Mouse (Mus musculus) left cerebral cortex, adult 2 months (tissue): ENCODE results near the gene Tmem190. TPM values are rescaled to one million over a fixed set of nuclear protein-coding genes. Genes with fewer than 3 reads are reported as not detected.
"Not testable (repeated sequence)": the region's sequence is repeated elsewhere in the genome, so short reads cannot be mapped to it uniquely, and the experiment has no call there.

ENCODE experiments used
- DNase-seq, 2 experiments: peaks; one replicate each; pipeline ENCODE4 v3.0.0; 2021 to 2022; ENCODE audit warnings: low spot score in 2 of 2, mixed read lengths in 1 of 2; ENCODE audit errors: extremely low spot score in 1 of 2
- H3K27ac ChIP-seq: fragments of 200-600 bp; 2 replicates; pipeline ENCODE4 v1.8.1; 2022
- H3K4me3 ChIP-seq: fragments of 200-600 bp; 2 replicates; pipeline ENCODE4 v1.8.1; 2022
- CTCF ChIP-seq: fragments of 200-600 bp; IDR thresholded peaks from 2 replicates; pipeline ENCODE4 v1.8.1; 2022; ENCODE audit warnings: antibody characterized with exemption, mild to moderate bottlenecking, moderate library complexity
- intact Hi-C: fragments of 180-260 bp; cut with DNase I; formaldehyde crosslinking; loops from one replicate; pipeline ENCODE4 v1.15.1; 2025
- total RNA-seq, 2 experiments: library from RNA; stranded (reverse); gene quantifications; 2 replicates each; pipeline ENCODE4 v1.2.3; 2021

Gene Tmem190
- total RNA-seq, 2 experiments from 2014 or later, result not detected

DNA sequence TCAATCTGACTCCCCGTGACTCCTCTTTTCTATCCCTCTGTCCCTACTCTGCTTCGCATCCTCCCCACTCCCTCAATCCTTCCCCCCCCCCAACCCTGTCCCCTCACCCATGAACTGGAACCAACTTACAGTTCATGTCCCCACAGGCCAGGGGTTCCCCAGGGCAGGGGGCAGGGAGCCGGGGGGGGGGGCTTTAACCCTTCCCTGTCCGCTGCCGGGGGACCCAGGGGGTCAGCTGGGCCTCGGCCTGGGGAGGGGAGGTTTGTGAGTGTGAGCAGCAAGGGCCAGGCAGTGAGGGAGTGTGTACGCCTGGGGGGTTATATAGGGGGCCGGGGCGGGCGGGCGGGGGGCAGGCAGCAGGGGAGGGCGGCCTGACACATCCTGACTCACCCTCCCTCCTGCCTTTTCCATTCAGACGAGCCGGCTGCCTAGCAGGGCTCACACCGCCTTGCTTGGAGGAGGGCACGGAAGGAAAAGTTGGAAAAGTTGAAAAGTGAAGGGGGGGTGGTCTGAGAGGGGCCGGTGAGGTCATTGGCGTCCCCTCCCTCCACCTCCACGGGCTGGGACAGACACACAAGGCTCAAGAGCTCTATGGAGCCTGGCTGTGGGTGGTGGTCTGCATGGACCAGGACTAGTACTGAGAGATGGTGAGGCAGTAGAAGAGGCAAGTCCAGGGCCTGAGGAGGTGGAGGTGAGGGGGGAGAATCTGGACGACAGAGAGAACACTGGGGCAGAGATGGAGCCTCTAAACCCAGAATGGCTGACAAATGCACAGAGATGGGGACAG lies 4.7 kb upstream of the Tmem190 start:
- intact Hi-C loops, result no loop called here
- no peak for TF ChIP-seq CTCF
- Histone ChIP-seq H3K27ac (no peak overlapping the region), H3K4me3 (no peak overlapping the region)
- no peak for DNase-seq

DNA sequence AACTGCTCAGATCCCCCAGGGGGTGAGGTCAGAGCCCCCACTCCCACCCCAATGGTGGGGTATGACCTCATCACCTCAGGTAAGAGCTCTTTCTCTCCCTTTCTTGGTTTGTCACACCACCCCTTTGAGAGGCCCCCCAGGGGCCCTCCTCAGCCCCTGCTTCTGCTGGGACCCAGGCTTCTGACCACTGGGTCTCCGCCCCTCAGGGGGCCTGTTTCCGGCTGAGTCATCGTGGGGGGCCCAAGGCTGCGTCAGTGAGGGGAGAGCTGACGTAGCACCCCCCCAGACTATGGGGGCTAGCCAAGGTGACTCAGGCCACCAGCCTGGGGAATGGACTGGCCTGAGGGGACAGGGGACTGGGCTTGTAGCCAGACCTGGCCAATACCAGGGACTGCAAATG lies 2.8 kb upstream of the Tmem190 start:
- H3K4me3 ChIP-seq, result no peak overlapping the region
- no peak for DNase-seq
- no peak for TF ChIP-seq CTCF
- intact Hi-C loops, result no loop called here
- H3K27ac ChIP-seq, result no peak overlapping the region

DNA sequence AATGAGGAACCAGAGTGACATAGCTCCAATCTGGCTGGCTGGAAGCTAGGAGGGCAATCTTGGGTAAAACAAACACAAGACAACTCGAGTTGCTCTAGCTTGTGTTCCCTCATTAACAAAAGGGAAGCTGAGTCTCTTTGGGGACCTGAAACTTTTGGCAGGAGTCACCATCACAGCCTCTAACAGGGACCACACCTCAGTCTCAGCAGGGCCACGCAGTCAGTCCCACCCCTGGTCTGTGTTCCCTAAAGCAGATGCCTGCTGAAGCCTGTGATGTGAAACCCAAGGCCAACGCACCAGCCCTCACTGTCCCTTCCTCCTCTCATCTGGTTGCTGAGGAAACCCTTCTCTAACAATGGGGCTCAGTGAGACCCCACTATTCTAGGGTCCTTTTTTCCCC lies 607 bp upstream of the Tmem190 start:
- no peak overlapping the region for H3K4me3 ChIP-seq
- DNase-seq, result no peak
- intact Hi-C loops, result no loop called here
- no peak for TF ChIP-seq CTCF
- no peak overlapping the region for H3K27ac ChIP-seq

DNA sequence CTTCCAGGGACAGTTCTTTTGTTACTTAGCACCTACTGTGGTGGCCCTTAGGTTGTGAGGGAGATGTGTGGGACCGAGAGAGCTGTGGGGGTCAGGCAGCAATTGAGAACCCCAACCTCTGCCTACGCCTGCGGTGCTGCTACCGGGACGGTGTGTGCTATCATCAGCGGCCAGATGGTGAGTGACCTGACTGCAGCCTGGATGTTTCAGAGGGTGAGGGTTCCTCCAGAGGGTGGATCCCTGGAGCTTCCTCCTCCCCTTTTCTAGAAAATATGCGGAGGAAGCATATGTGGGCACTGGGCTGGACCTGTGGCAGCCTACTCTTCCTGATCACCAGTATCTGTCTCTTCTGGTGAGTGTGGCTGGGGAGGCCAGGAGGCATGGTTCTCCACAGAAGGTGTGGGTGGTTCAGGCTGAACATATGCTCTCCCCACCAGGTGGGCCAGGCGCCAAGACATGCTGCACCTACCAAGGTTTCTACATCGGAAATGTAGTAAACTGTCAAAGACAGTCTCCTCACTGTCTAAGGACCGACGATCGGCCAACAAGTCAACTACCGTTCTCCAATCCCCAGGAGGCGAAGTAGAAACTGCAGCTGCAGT lies 1.0 kb downstream of the Tmem190 start:
- intact Hi-C loops, result no loop called here

DNA sequence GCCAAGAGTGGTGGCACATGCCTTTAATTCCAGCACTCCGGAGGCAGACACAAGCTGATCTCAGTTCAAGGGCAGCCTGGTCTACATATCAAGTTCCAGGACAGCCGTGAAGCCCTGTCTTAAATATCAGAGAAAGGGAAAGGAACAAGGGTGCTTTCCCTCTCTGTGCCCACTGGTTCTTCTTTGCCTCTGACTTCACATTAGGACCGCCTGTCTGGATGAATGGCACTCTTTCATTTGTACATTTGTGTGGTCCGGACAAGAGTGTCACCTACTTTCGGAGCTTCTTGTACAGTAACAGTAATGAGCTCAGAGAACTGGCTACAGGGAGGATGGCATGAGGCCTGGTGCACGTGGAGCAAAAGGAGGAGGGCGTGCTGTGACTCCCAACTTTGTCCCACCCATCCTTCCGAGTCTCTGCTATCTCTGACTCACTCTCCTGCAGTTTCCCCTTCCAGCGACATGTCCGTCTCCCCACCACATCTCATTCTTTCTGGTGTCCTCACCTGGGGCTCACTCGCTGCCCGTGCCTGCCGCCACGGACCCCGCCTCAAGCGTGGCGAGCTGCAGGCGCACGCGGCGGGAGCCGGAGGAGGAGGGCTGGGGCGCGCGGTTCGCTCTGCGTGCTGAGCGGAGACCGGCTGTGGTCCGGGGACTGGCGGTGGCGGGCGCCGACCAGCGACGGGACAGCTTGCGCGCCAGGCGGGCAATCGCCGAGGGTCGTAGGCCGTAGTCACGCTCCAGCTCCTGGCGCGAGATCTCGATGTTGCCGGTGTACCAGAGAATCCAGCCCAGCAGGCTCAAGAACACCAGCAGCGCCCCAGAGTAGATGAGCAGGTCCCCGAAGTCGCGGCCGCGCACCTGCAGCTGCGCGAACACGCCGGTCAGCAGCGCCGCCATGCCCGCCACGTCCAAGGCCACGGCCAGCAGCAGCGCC lies 6.0 kb downstream of the Tmem190 start:
- peak; percentile 55 to 68 for DNase-seq
- intact Hi-C loops, result no loop called here
- peak overlapping the region; percentile 66 for H3K27ac ChIP-seq

More for the DNA sequence above, 1.0 kb downstream of the Tmem190 start:
- peak in 1 of 2 experiments; percentile 51 for DNase-seq
- Histone ChIP-seq H3K27ac (no peak overlapping the region), H3K4me3 (no peak overlapping the region)
- no peak for TF ChIP-seq CTCF

DNA sequence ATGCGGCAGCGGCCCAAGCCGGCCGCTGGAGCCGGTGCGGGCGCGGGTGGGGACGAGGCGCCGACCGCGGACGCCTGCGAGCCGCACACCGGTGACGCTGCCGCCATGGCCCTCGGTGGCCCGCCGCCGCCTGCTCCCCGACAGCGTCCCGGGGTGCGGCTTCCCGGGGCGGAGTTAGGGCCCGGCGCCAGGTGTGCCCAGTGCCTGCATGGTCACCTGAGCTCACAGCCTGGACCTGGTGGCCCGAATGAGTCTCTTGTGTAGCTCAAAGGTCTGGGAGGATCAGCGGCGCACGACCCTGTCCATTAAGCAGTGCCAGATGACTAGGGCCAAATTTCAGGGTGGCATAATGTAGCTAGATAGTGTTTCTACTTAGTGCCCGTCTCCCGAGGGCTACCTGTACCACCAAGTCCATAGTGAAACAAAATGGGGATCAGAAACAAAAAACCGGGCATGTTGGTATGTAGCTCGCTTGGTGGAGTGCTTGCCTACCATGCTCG lies 6.7 kb downstream of the Tmem190 start, which contains the start of gene Tmem238:
Gene Tmem238, minus strand, starts transcription at position 221 of the 500 bp plus-strand sequence.
- peak within 1 kb of the TSS; percentile 69 for H3K4me3 ChIP-seq
- peak within 1 kb of the TSS; percentile 66 for H3K27ac ChIP-seq
- intact Hi-C loops, result no loop called here
- peak in 1 of 2 experiments; percentile 42 for DNase-seq
- TF ChIP-seq CTCF, result no peak

More for the DNA sequence above, 6.0 kb downstream of the Tmem190 start:
- TF ChIP-seq CTCF, result peak; percentile 30
- H3K4me3 ChIP-seq, result peak overlapping the region; percentile 69

DNA sequence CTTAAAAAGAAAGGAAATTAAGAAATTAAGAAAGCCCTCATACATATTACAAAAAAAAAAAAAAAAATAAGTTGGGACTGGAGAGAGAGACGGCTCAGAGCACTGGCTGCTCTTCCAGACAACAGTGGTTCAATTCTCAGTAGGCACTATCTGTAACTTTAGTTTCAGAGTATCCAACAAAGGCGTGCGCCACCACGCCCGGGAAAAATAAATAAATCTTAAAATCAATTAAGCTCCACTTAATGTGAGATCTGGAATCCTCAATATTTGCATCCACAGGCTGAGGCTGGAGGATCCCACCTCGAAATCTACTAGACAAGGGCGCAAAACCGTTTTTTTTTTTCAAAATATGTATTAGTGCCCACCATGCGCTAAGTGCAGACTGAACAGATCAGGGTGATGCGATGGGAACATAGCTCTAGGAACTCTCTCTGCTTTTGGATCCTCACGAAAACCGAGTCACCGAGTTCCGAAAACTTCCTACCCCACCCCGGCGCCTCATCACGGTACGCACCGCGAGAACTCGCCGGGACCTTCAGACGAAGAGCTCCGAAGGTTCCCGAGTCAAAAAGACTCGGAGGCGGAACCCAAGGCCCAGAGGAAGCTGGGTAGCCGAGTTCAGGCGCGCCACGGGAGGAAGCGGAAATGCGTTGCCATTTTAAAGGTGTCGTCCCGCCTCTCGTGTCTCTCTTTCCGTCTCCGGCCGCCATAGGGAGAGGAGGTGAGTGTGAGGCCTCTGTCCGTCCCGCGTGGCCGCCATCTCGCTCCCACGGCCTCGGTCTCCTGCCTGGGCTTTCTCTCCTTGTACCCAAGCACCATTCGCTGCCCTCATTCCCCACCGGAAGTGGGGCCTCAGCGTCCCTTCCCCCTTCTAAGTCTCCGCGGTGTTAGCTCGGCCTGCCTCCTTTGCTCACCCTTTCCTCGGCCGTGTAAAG lies 9.8 kb downstream of the Tmem190 start, which contains the start of gene Rpl28:
Gene Rpl28, plus strand, starts transcription at position 597 of the 935 bp plus-strand sequence.
- Histone ChIP-seq H3K4me3 (peak within 1 kb of the TSS; percentile 72), H3K27ac (peak within 1 kb of the TSS; percentile 91)
- DNase-seq, result peak; percentile 94 to 95
- intact Hi-C loops, result loop anchor here (2.0 to 5.0 kb wide), 3 partner anchors 70 to 235 kb away; no protein-coding TSS in a partner anchor
- no peak; the same call in 1 of the 2 replicates for TF ChIP-seq CTCF

DNA sequence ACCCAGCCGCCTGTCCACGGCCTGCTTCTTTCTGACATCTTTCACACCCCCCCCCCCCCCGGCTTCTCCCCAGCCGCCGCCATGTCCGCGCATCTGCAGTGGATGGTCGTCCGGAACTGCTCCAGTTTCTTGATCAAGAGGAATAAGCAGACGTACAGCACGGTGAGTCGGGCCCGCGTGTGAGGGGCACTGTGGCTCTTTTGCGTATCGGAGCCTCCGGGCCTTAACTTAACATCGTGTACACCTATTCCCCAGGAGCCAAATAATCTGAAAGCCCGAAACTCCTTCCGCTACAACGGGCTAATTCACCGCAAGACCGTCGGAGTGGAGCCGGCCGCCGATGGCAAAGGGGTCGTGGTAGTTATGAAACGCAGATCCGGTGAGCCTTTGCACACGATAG lies 10.5 kb downstream of the Tmem190 start:
- not testable (repeated sequence) for DNase-seq
- Histone ChIP-seq H3K4me3 (peak overlapping the region; percentile 72), H3K27ac (peak overlapping the region; percentile 91)
- intact Hi-C loops, result loop anchor here (2.0 to 5.0 kb wide), 3 partner anchors 71 to 236 kb away; no protein-coding TSS in a partner anchor

DNA sequence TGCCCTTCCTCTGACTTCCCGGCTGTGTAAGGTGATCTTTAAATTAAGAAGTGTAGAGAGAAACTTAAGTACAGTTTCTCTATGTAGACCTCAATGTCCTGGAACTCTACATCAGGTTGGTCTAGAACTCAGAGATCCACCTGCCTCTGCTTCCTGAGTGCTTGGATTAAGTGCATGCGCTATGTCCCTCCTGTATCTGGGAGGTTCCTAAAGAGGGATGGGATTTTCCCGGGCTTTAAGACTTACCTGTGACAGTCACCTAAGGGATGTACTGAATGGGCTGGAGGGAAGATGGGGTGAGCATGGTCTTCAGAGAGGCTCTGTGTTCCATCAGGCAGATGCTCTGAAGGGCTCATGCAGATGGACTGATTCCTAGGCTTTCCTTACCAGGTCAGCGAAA lies 10.9 kb downstream of the Tmem190 start:
- no peak for TF ChIP-seq CTCF
- DNase-seq, result no peak
- peak overlapping the region; percentile 72 for H3K4me3 ChIP-seq
- peak overlapping the region; percentile 91 for H3K27ac ChIP-seq
- intact Hi-C loops, result loop anchor here (2.0 to 5.0 kb wide), 3 partner anchors 71 to 236 kb away; no protein-coding TSS in a partner anchor

DNA sequence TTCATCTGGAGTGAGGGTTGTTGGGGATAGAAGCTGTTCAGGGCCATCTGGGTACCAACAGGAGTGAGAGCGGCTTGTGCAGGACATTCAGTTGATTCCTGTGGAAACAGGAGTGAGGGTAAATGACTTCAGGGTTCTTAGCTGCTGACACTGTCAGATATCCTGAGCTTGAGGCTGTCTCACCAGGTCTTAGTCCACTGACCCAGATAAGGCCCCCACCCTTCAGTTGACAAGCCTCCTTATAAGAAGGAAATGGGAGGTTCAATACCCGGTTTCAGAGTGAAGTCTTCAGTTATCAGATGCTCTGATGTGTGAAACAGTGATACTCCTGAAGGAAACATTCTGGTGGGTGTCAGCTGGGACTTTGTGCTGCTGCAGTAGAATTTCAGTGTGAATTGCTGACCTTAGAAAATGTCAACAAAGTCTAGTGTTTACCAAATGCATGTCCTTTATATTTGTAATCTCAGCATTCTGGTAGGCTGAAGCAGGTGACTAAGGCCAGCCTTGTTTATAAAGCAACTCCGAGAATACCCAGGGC lies 12.0 kb downstream of the Tmem190 start:
- no peak overlapping the region for H3K4me3 ChIP-seq
- no peak overlapping the region for H3K27ac ChIP-seq
- no peak for TF ChIP-seq CTCF
- intact Hi-C loops, result loop anchor here (5.0 kb wide), 2 partner anchors 72 to 237 kb away; no protein-coding TSS in a partner anchor
- DNase-seq, result no peak
